Mouse (Mus musculus) cerebral cortex, adult 2 months (tissue): ENCODE data around the gene Ephb1.

Experiments used
- WGBS: fragments of 180-500 bp; shearing (Covaris S2); methylation state at CpG from one replicate; pipeline ENCODE4 v1.1.7; 2018; 5-methylcytosine and 5-hydroxymethylcytosine counted together

The Ephb1 gene

DNA sequence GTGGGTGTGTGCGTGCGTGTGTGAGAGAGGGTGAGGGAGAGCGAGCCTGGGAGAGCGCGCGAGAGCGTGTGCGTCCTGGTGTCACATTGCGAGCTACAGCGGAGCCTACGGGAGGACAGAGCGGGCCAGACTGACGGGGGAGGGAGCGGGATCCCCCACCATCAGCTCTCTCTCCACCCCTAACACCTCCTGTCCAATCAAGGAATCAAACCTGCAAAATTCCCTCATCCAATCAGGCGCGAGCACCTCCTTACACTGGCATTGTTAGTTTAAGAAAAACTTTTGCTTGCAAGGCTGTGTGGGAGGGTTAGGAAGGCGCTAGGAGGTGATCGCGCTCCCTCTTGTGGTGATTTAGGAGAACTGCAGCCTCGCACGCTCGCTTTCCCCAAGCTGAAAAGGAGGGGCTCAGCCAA, at the start of gene Ephb1:
Ephb1 (minus strand) TSS at position 133 of the 413 bp plus-strand sequence.
- WGBS, result under 1% methylated on average over 22 of the region's 22 CpGs

DNA sequence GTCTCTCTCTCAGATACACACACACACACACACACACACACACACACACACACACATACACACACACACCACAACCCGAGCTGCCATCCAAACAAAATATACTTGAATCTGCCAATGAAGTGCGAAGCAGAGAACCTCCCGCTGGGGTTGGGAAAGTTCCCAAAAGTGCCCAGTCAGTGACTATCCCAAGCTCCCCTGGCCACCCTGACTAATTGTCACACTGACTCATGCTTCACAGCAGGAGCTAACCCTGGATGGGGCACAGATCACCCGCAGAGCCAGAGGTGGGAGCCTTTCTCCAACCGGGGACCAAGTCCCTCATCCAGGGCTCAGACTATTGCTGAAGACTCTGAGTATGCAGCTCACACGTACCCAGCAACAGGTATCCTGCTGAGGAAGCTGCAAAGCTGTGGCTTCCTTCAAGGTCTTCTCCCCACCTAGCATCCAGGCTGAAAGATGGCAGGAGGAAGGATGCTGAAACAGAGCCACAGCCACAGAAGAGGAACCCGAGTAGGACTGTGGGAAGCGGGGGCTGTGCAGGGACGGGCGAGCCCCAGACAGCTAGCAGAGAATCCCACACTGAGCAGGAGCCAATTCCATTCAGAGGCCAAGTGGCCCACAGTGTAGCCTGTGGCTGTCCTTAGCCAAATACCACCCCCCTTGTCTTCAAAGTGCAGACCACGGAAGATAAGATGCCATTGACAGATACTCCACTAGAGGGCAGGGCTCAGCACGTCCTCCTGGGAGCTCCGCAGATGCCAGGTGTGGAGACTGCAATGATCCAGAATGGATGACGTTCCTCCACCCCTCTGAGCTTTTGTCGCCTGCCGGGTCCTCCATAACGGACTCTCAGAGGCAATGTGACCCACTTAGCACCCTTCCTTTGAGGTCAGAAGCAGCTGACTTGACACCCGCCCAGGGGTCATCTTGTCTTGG, 48.9 kb upstream of the Ephb1 start:
- WGBS, result 22% methylated on average over 18 of the region's 18 CpGs

DNA sequence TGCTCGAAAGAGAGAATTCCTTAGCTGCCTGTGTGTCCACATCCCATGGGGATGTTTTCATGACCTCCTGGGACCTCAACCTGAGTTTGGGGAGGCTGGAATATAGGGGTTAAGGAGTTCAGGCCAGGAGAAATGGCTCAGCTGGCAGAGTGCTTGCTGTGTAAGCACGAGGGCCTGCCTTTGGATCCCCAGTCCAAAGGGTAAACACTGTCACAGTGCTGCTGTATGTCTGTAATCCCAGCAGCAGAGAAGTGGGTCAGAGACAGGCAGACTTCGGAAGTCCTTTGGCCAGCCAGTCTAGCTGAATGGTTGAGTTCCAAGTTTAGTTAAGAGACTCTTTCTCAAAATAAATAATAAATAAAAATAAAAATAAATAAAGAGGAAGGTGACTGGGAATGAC, 48.2 kb upstream of the Ephb1 start:
- 64% methylated on average over 3 of the region's 3 CpGs for WGBS

DNA sequence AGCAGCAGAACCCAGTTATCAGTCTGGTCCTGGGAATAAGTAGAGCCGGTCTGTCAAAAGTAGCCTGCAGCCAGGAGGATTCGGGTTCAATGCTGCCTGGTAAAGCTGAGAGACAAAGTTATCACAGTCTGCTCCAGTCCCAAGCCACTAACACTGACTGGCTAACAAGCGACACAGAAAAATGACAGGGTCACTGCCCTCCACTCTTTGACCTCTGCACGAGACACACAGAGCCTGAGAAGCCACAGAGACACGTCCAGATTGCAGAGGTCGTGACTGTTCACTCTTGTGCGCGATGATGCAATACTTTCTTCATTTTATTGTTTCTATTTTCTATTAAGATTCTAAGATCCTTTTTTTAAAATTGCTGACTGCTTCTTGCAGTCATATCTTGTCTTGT, 33.8 kb upstream of the Ephb1 start:
- WGBS, result 80% methylated on average over 8 of the region's 8 CpGs

DNA sequence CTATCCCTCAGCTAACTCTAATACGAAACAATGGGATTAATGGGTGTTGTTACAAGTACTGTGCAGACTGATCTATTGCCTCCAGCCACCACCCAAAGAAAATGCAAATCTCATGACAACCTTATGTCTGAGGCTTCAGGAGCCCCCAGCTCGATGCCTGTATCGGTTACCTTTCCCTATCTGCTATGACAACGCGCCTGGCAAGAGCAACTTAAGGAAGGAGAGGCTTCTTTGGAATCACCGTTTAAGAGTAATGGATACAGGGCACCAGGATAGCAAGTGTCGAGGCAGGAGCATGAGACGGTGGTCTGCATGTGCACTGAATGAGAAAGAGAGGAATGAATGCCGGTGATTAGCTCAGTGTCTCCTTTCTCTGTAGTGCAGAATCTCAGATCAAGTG, 32.3 kb upstream of the Ephb1 start:
- 95% methylated on average over 9 of the region's 9 CpGs for WGBS

DNA sequence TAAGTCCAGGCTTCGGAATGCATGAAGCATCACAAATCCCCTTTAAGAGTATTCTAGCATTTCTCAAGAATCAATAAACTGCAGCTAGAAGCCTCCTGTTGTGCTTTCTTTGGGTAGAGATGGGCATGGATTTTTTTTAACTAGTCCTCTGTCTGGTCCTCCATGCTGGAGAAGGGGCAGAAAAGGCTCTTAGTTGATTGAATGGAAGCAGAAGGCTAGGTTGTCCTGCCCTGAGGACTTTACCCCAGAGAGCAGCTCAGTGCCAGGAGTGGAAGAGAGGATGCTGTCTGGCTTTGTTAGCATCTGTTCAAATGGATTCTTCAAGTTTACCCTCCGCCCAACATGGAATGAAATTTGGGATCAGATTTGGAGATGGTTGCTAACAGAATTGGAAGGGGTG, 25.7 kb upstream of the Ephb1 start:
- WGBS, result 89% methylated on average over 2 of the region's 2 CpGs

DNA sequence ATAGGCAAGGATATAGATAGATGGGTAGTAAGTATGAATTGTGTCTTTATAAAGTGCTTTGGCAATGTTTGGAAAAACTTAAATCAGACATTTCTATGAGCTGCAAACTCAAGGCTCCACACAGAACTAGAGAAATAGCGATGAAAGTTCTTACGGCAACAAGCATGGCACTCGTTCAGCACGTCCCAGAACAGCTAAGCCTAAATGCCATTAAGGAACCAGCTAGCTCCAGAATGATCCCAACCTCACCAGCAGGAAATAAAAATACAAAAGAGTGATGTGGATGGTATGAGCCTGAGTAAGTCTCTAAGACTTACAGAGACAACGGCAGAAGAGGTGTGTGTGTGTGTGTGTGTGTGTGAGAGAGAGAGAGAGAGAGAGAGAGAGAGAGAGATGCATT, 20.2 kb upstream of the Ephb1 start:
- WGBS, result 92% methylated on average over 5 of the region's 5 CpGs

DNA sequence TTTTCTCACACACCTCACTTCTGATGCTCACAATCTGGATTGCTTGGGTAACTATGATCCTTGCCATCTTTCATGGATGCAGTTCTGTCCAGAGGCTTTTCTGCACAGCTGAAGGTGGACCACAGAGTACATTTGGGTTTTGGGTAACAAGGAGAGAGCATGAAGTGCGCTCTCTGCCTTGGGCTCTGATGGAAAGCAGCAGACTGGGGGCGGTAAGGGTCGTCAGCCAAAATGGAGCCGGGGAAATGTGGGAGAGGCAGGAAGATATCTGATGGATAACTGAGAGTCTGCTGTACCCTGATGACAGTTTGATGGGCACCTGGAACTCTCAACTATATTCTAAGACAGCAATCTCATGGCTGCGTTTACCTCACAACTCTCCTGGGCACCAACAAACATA, 19.4 kb upstream of the Ephb1 start:
- WGBS, result 83% methylated on average over 5 of the region's 5 CpGs

DNA sequence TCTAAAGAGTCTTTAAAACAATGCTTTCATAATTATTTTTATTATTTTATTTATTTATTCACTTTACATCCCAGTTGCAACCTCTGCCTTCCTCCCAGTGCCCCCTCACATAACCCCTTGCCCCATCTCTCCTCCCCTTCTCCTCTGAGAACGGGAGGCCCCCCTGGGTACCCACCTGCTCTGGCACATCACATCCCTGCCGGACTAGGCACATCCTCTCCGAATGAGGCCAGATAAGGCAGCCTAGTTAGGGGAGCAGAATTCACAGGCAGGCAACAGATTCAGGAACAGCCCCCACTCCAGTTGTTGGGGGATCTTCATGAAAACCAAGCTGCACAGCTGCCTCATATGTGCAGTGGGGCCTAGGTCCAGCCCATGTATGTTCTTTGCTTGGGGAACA, 17.4 kb upstream of the Ephb1 start:
- 94% methylated on average over 3 of the region's 3 CpGs for WGBS

DNA sequence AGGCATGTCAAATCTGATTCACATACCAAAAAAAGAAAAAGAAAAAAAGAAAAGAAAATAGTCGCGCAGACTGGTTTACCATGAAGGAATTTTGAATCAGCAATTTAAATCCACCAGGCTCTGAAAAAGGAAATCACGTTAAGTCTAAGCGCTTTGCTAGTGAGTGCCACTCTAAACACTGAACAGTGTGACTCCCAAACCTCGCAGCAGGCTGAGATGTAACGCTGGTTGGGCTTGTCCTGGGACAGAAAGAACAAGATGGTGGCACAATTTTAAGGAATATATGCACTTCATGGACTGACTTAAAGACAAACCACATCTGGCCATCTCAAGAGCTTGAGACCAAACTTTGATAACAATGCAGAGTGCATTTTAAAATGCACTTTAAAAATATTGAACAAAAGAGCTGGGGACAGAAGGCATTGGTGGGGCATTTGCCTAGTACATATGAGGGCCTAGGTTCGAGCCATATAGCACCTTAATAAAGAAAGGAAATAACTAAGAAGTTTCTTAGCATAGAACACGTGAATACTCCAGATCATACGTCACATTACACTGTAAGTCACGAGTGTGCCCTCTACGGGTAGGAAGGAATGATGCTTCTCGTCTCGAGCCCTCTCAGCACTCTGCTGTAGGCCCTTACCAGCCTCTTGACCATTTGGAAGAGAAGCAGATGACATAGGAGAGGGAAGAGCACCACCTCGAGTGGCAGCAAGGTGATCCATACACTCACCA, 16.7 kb upstream of the Ephb1 start:
- 59% methylated on average over 14 of the region's 14 CpGs for WGBS

DNA sequence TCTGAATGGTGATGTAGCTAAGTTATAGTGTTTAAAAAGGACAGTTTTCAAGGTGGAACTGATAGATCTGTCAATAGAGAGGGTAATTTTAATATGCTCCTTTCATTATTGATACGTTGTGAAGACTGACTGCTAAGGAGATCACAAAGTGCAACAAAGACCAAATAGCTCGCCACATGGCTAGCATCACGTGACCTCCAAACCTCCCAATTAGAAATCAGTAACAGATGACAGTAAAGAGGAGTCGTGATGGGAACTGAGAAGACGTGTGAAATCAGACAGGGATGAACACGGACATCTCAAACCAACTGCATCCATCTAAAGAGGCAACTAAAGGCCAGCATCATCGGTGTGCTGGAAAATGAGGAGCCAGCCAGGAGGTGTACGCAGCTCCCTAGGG, 15.6 kb upstream of the Ephb1 start:
- WGBS, result 71% methylated on average over 8 of the region's 8 CpGs

DNA sequence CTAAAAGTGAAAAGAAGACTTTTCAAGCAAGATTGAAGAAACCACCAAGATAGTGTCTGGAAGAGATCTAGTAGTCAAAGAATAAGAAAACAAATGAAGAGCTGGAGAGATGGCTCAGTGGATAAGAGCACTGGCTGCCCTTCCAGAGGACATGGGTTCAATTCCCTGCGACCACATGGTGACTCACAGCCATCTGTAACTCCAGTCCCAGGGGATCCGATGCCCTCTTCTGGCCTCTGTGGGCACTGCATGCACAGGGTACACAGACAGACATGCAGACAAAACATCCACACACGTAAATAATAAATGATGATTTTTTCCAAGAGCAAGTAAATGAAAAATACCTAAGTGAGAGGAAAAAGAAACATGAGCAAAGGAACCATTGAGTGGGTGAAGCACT, 14.6 kb upstream of the Ephb1 start:
- WGBS, result 77% methylated on average over 3 of the region's 3 CpGs

DNA sequence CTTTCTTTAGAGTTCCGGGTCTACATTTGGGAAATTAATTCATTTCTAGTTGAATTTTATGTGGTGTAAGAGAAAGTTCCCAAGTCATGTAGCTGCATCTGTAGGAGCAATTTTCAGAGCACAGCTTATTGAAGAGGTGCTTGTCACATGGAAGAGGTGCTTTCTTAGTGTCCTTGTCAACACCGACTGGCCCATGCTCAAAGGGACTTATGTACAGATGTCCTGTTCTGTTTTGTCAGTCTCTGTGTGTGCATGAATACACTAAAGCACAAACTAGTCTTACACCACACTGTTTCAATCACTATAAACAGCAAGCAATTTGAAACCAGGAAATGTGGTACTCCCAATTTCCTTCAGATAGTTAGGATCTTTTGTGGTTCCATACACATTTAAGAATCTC, 13.3 kb upstream of the Ephb1 start:
- 84% methylated on average over 2 of the region's 2 CpGs for WGBS

DNA sequence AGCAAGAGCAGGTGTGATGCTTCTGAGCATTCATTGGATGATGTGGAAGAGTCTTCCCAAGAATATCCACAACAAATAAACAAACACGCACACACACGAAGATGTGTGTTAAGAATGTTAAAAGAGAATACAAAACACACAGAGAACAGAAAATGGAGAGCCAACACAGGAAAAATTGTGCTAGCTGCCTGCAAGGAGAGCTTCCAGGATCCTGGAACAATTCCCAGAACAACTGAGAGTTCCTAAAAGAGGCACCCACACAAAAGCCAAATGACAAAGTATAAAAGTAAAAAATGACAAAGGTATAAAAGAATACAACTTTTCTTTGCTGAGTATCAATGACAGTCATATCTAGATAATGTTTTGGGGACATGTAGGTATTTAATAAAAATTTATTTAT, 11.0 kb upstream of the Ephb1 start:
- WGBS, result 30% methylated on average over 2 of the region's 2 CpGs

DNA sequence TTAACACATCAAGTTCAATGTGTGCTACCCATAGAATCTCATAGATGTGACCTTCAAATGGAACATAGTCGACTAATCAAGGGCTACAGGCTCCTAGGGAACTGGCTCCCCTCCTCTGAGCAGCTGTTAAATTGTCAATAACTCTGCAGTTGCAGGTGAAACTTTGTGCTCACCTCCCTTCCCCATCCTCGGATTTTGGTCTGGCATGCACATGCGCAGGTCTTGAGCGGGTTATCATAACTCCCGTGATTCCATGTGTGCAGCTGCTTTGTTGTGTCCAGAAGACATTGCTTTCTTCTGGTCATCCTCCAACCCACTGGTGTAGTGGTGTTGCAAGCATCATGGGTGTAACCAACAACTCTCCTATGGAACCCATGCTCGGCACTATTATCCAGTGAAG, 4.8 kb upstream of the Ephb1 start:
- 93% methylated on average over 6 of the region's 6 CpGs for WGBS

DNA sequence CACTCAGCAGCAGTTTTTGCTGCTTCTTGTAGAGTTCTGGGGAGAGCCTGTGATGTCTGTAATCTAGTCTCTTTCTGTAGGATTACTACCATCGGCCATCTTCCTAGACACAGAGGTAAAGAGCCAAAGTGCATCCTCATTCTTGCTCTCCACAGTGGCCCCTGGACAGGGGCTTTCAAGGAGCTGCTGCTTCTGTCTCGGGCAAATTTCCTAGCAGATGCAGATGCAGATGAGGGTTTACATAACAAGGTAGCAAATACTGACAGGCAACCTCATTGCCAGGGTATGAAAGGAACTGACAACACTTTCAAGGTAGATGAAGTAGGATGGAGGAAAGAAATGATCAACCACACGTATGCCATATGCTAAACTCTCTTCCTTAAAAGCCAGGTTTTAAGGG, 4.2 kb upstream of the Ephb1 start:
- 85% methylated on average over 3 of the region's 3 CpGs for WGBS

DNA sequence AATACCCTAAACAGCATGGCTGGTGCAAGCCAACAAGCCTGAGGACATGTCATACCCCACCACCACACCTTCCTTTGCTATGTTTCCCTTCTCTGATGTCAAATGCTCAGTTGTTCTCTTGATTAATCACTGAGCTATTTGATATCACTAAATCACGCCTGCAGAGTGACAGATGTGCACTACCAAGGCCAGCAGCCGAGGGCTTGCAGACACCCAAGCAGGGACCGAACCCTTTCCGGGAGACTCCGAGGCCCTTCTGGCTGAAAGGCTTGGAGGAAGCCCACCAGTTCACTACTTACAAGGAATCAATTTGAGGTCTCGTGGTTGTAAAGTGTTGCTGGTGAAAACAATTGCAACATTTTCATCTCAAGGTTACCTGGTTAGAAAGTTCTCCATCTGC, 3.5 kb upstream of the Ephb1 start:
- WGBS, result 89% methylated on average over 6 of the region's 6 CpGs

DNA sequence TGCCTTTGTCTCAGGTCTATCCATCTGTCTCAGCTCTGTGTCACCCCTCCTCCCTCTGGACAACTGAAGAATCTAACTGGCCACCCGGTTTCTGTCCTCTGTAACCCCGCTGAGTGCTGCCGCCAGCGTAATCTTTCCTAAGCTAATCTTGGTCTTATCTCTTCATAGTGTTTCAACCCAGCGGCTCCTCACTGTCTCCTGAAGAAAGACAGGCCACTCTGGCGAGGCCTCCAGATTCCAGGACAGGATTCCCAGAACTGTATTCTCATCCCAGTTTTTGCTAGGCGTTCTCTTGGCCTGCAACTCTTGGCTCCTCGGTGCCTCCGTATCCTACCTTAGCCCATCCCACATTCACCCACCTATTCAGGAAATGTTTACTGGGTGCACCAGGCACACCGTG, 2.0 kb upstream of the Ephb1 start:
- 85% methylated on average over 10 of the region's 10 CpGs for WGBS

DNA sequence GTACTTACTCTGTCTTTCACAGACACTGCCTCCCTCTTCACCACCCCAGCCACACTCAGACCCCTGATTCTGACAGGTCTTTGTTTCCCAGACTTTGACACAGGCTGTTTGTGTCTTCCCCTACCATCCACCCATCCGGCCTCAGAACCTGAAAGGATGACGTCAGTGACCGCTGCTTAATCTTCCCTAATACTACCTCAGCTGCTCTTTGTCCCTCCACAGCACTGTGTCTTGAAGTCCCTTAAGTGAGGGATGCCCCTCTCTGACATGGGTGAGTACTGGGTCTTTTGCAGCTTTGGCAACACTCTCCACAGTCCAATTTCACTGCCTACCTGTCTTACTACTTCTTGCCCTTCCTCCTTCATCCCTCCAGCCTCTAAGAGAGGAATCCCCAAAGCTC, 1.2 kb upstream of the Ephb1 start:
- 55% methylated on average over 3 of the region's 3 CpGs for WGBS

DNA sequence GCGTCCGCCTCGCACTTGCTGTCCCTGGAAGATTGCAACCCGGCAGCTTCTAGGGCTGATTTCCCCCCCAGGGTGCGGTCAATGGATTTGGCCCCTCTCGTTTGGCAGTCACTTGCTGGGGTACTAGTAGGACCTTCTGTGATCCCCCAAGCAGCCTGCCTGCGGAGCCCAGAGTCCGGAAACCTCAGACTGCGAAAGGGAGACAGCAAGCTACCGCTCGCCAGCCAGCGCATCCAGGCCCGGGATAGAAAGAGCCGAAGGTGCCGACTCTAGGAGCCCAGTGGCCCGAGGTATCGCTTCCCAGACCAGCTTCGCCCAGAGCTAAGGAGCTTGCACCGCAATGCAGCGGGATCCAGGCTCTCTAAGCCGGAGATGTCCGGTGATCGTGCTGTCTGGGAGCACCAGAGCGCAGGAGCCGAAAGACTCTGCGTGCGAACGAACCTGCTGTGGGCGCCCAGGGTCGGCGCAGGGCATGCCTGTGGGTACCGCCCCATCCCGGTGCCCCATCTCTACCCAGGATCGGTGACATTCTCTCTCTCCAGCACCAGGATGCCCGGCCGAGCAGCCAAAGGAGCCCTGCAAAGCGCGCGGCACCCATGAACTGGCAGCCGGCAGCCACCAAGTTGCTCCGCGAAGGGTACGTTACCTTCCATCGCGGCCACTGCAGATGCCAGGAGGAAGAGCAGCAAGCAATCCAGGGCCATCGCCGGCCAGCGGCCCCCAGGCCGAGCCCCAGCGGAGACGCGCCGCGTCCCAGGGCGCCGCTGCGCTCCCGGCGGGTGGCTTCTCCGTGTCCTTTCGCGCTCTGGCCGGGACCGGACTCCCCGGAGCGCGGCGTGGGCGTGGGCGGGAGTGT, 629 bp downstream of the Ephb1 start:
- WGBS, result under 1% methylated on average over 70 of the region's 70 CpGs

DNA sequence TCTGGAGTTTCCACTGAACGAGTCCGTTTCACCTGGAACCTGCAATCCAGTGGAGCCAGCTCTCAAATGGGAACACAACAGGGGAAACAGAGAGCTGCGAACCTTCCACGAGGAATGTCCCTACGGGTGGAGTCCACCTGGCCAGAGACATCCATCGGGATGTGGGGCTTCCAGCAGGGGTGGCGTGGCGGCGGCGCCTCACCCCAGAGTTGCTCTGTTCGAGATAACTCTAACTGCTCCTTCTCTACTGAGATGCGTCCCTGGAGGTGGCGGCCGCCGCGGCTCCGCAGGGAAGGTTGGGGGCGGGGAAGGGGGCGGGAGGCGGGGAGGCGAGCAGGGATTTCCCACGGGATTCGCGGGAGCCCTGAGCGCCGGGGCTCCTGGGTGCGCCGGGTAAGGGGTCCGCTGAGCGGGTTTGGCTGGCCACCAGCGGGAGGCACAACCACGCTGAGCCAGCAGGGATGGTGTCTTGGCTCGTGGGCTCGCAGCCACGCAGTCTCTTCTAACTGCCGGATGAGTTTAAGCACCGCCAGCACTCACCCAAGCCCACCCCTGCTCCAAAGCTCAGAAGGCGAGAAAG, 1.3 kb downstream of the Ephb1 start:
- under 1% methylated on average over 38 of the region's 38 CpGs for WGBS
